Mouse (Mus musculus) bone marrow, adult 2 months (tissue): ENCODE measurements around the gene Cacna1c.

Source experiments
- CTCF ChIP-seq: fragments of 200-500 bp; IDR thresholded peaks from 2 replicates; pipeline ENCODE4 v1.5.1; 2011; ENCODE audit warnings: low read length, control low read depth; ENCODE audit not compliant: control insufficient read depth, insufficient read depth
- POLR2A ChIP-seq: fragments of 200-500 bp; IDR thresholded peaks from 2 replicates; pipeline ENCODE4 v1.6.1; 2011; ENCODE audit warnings: low read depth, mild to moderate bottlenecking, control low read depth, low read length, borderline replicate concordance; ENCODE audit not compliant: control insufficient read depth

GRCm38 (mm10) chr6:119001442-119001841 lies 194.8 kb downstream of the Cacna1c start:
- TF ChIP-seq CTCF (no peak), POLR2A (no peak)
